Mouse (Mus musculus) intestine, embryonic 14.5 days (tissue): ENCODE data around the gene Rtn2. TPM values are rescaled to one million over a fixed set of nuclear protein-coding genes. Genes with fewer than 3 reads are reported as not detected.

Source experiments
- ATAC-seq: fragments of 200-750 bp; cut with Nextera tagmentation; replicated peaks from 2 replicates; pipeline ENCODE4 v1.8.0; 2017; ENCODE audit warnings: low read depth, moderate number of reproducible peaks, moderate TSS enrichment, moderate library complexity; ENCODE audit not compliant: low FRiP score, low TSS enrichment
- DNase-seq: peaks from one replicate; pipeline ENCODE4 v3.0.0-alpha.2; 2018; ENCODE audit warnings: low spot score
- H3K27ac ChIP-seq: fragments of 300-500 bp; sonication (generic); 2 replicates; pipeline ENCODE4 v1.5.1; 2014; ENCODE audit warnings: low read depth, mild to moderate bottlenecking, control low read depth
- H3K27me3 ChIP-seq: fragments of 300-500 bp; sonication (generic); replicated peaks from 2 replicates; pipeline ENCODE4 v1.6.1; 2014; ENCODE audit warnings: low read length, control low read depth; ENCODE audit not compliant: control insufficient read depth, insufficient read depth
- H3K36me3 ChIP-seq: fragments of 300-500 bp; sonication (generic); 2 replicates; pipeline ENCODE4 v1.6.1; 2014; ENCODE audit warnings: low read length, control low read depth; ENCODE audit not compliant: control insufficient read depth, insufficient read depth
- H3K4me1 ChIP-seq: fragments of 300-500 bp; sonication (generic); replicated peaks from 2 replicates; pipeline ENCODE4 v1.6.1; 2014; ENCODE audit warnings: low read length, control low read depth, mixed read lengths; ENCODE audit not compliant: control insufficient read depth, insufficient read depth
- H3K4me2 ChIP-seq: fragments of 300-500 bp; sonication (generic); 2 replicates; pipeline ENCODE4 v1.6.1; 2014; ENCODE audit warnings: low read length
- H3K4me3 ChIP-seq: fragments of 300-500 bp; sonication (generic); 2 replicates; pipeline ENCODE4 v1.5.1; 2014; ENCODE audit warnings: low read depth, low read length, control low read depth, mixed read lengths
- H3K9ac ChIP-seq: fragments of 300-500 bp; sonication (generic); 2 replicates; pipeline ENCODE4 v1.6.1; 2014; ENCODE audit warnings: mild to moderate bottlenecking, low read length
- H3K9me3 ChIP-seq: fragments of 300-500 bp; sonication (generic); 2 replicates; pipeline ENCODE4 v1.6.1; 2016; ENCODE audit warnings: low read length, control low read depth; ENCODE audit not compliant: control insufficient read depth
- WGBS: fragments of 180-500 bp; shearing (Covaris S2); extraction: QIAGEN DNeasy Blood & Tissue Kit; methylation state at CpG from one replicate; pipeline ENCODE4 v1.1.7; 2014; 5-methylcytosine and 5-hydroxymethylcytosine counted together
- polyA plus RNA-seq: library from polyadenylated mRNA; unstranded; fragments of >200 nt; fragmentation: Nextera tagmentation; extraction: Ambion mirVana; gene quantifications from 2 replicates; pipeline ENCODE4 v1.2.1, GENCODE M21; 2014

The Rtn2 gene
- polyA plus RNA-seq, 1 experiment from 2014 or later: 12.2 TPM

DNA sequence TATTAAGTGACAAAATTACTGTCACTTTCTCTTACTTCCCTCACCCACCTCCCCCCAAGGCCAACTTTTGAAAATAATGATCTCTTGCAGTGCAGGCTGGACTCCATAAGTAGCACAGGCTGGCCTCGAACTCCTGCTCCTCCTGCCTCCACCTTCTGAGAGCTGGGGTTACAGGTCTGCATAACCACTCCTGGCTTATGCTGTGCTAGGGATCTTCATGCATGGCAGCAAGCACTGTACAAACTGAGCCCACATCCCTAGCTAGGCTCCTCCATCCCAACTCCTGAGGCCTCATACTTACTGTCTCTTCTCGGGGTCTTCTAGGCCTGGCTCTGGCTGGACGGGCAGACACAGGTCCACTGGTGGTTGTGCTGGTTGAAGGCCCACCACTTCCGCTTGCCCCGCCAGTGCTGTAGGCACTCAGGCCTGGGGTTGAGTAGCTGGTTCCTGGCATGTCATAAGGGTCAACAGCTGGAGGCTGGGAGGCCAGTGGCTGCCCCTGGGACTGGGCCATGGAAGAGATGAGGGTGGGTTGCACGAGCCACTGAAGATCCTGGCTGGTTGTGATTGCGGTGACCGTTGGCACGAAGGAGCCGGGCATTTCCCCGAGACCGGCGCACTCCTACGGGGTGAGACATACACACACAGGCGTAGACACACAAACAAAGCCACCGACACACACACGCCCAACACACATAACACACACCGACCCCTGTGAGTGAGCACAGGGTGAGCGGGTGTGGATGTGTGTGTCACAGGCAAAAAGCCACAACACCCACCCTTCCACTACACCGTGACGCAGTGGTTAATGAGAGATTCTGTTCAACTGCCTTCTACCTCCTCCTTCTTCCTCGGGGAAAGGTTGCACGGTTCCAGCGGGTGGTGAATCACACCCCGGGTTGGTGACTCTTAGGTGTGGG lies 24.7 kb downstream of the Rtn2 start:
- H3K4me2 ChIP-seq: peak overlapping the region; percentile 100
- no peak for ATAC-seq
- 70% methylated on average over 25 of the region's 25 CpGs for WGBS

DNA sequence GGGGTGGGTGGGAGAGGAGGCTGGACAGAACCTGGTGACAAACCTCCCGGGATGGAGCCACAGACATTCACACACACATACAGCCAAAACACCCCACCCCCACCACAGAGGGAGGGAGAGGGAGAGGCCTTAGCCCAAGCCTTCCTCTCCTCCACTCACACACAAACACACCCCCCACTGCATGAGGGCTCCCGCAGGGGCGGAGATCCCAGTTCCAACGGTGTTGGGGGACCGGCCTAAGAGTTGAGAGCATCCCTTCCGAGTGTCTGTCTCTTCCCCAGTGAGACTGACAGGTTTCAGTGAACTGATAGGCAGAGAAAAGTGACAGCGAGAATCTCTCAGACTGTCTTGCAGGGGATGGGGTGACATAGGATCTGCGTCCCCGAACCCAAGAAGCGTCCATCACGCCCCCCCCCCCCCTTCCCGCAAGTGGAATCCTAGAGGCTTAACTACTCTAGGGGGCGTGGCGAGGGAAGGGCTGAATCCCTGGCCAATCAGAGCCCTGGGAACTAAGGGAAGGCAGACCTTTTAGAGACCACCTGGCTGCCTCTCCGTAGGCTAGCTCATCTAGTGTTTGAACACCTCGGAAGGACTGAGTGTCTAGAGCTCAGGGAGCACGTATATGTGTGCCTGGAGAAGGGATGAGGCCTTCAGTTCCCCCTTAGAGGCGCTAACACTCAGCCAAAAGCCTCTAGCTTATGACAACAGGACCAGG lies 25.5 kb downstream of the Rtn2 start:
- peak overlapping the region; percentile 55 for H3K4me3 ChIP-seq
- peaks cover 45% of the 10 kb centered on the region for H3K27me3 ChIP-seq
- peak overlapping the region; percentile 100 for H3K4me2 ChIP-seq
- WGBS: 2% methylated on average over 17 of the region's 18 CpGs
- ATAC-seq: peak; percentile 67
- DNase-seq: no peak
- peaks cover 5% of the 10 kb centered on the region; the same call in 1 of the 2 replicates for H3K9me3 ChIP-seq
- no peaks in the 10 kb centered on the region for H3K36me3 ChIP-seq
- H3K4me1 ChIP-seq: peaks cover 24% of the 10 kb centered on the region
- H3K27ac ChIP-seq: peak overlapping the region; percentile 72
- peak overlapping the region; percentile 41 for H3K9ac ChIP-seq

More for the DNA sequence above, 24.7 kb downstream of the Rtn2 start:
- no peak overlapping the region for H3K27ac ChIP-seq
- H3K4me1 ChIP-seq: peaks cover 24% of the 10 kb centered on the region
- H3K9ac ChIP-seq: no peak overlapping the region
- H3K36me3 ChIP-seq: no peaks in the 10 kb centered on the region
- no peaks in the 10 kb centered on the region for H3K9me3 ChIP-seq
- peaks cover 50% of the 10 kb centered on the region for H3K27me3 ChIP-seq
- DNase-seq: no peak
- no peak overlapping the region for H3K4me3 ChIP-seq

DNA sequence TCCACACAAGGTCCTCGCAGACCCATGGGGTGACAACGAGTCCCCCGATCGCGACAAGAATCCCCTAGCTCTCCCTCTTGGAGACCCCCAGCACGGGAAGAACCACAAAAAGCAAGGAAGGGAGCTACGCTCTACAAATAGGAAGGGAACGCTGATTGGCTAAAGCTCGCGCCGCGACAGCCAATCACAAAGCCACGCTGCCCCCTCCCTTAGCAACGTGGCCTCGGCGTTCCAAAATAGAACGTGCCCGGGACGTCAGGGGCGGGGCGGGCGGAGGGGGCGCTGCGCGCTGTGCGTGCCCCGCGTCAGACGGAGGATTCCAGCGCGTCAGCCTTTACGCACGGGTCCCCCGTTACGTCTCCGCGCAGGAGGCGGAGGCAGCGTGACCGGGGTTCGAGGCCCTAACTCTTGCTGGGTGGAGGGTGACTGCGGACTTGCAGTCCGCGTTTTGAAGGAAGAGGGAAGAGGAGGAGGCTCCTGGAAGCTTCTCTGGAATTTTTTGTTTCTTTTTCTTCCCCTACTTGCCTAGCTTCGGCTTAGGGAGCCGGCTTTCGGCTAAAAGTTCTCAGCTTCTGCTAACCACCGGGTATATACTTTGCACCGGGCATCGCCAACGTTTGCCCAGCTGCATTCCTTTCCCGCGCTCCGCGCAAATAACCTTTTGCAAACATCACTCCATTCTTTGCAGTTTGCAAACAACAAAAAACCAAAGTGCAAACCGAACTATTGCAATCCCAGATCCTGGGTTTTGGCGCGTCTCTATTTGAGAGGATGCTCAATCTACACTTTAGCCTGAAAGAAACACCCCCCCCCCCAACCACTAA lies 26.2 kb downstream of the Rtn2 start:
- Histone ChIP-seq H3K4me2 (peak overlapping the region; percentile 100), H3K9me3 (peaks cover 5% of the 10 kb centered on the region; the same call in 1 of the 2 replicates), H3K27ac (peak overlapping the region; percentile 72), H3K4me1 (peaks cover 24% of the 10 kb centered on the region), H3K9ac (peak overlapping the region; percentile 41), H3K27me3 (peaks cover 42% of the 10 kb centered on the region), H3K36me3 (no peaks in the 10 kb centered on the region), H3K4me3 (peak overlapping the region; percentile 55)
- WGBS: under 1% methylated on average over 57 of the region's 58 CpGs
- ATAC-seq (peak; percentile 87), DNase-seq (peak; percentile 97)

- peak overlapping the region; percentile 55 for H3K4me3 ChIP-seq
- WGBS: under 1% methylated on average over 48 of the region's 48 CpGs
- H3K36me3 ChIP-seq: no peaks in the 10 kb centered on the region
- DNase-seq (peak; percentile 69), ATAC-seq (no peak)
- H3K27me3 ChIP-seq: peaks cover 35% of the 10 kb centered on the region
- peak overlapping the region; percentile 47 for H3K27ac ChIP-seq
- peak overlapping the region; percentile 41 for H3K9ac ChIP-seq
- peak overlapping the region; percentile 100 for H3K4me2 ChIP-seq
- peaks cover 5% of the 10 kb centered on the region; the same call in 1 of the 2 replicates for H3K9me3 ChIP-seq
- H3K4me1 ChIP-seq: peaks cover 24% of the 10 kb centered on the region
Observed at GRCm38 (mm10) chr7:19309278-19309883, 27.0 kb downstream of the Rtn2 start.

DNA sequence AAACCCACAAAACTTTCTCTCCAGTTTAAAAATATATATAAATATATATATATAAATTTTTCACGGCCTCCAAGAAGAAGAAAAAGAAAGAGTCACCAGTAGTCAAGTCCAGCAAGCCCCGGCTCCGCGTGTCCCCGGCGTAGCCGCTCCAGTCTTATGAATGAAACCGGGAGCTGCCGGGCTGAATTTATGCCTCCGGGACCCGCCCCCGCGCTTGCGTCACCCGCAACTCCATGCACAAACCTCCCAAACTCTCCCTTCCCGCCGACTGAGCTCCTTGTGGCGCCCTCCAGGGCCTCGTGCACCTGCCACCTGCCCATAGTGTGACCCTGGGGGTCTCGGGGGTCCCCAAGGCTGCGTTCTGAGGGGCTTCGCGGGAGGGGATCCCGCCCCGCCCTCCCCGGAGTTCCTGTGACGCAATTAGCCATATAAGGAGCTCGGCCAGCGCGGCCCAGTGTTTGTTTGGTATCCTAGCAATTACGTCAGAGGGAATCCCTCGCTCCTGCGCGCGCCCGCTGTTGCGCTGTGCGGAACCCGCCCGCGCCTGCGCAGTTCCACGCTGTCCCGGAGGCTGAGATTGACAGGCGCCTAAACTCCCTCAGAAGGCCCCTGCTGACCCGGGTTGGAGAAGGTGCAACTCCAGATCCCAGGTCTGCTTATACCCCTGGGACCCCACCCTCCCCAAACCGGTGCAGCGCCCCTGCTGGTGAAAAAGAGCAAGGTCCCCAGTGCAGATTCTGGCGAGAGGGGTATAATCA lies 27.6 kb downstream of the Rtn2 start, which contains the start of gene Fosb:
Gene Fosb, minus strand, starts transcription at position 168 of the 758 bp plus-strand sequence.
- under 1% methylated on average over 49 of the region's 49 CpGs for WGBS
- DNase-seq: peak; percentile 98
- H3K36me3 ChIP-seq: no peaks in the 10 kb centered on the region
- H3K27ac ChIP-seq: peak within 1 kb of the TSS; percentile 47
- peaks cover 5% of the 10 kb centered on the region; the same call in 1 of the 2 replicates for H3K9me3 ChIP-seq
- peaks cover 18% of the 10 kb centered on the region for H3K4me1 ChIP-seq
- peaks cover 28% of the 10 kb centered on the region for H3K27me3 ChIP-seq
- H3K4me2 ChIP-seq: peak within 1 kb of the TSS; percentile 100
- H3K9ac ChIP-seq: peak within 1 kb of the TSS; percentile 41
- ATAC-seq: peak; percentile 82
- H3K4me3 ChIP-seq: peak within 1 kb of the TSS; percentile 55

- ATAC-seq: no peak
- Histone ChIP-seq H3K9ac (no peak overlapping the region), H3K4me3 (no peak overlapping the region), H3K27me3 (peaks cover 18% of the 10 kb centered on the region), H3K27ac (no peak overlapping the region), H3K4me2 (no peak overlapping the region), H3K36me3 (no peaks in the 10 kb centered on the region), H3K4me1 (peaks cover 17% of the 10 kb centered on the region), H3K9me3 (peaks cover 5% of the 10 kb centered on the region; the same call in 1 of the 2 replicates)
- WGBS: 36% methylated on average over 4 of the region's 4 CpGs
- no peak for DNase-seq
Observed at GRCm38 (mm10) chr7:19311991-19312390, 29.6 kb downstream of the Rtn2 start.

DNA sequence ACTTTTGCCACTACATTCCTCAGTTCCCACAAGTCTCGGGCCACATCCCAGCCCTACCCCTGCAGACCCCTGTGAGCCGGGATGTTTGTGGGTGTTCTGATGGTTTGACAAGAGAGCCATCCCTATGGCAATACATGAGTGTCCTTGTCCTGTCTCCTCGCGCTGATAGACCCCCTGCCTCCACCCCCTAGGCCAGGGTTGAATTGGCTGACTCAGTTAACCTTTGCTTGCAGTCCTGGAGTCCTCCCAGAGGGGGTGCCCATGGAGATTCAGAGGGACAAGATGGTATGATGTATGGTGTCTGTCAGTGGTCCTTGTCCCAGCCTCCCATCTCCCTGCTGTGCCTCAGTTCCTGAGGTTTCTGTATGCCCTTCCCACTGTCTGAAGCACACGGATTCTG lies 31.6 kb downstream of the Rtn2 start:
- peaks cover 5% of the 10 kb centered on the region; the same call in 1 of the 2 replicates for H3K9me3 ChIP-seq
- peaks cover 9% of the 10 kb centered on the region for H3K4me1 ChIP-seq
- no peak overlapping the region for H3K9ac ChIP-seq
- H3K4me3 ChIP-seq: no peak overlapping the region
- no peak overlapping the region for H3K4me2 ChIP-seq
- no peak overlapping the region for H3K27ac ChIP-seq
- no peaks in the 10 kb centered on the region for H3K36me3 ChIP-seq
- ATAC-seq: no peak
- DNase-seq: no peak
- H3K27me3 ChIP-seq: peaks cover 27% of the 10 kb centered on the region
- 52% methylated on average over 5 of the region's 5 CpGs for WGBS
